Mouse (Mus musculus) limb, embryonic 10.5 days (tissue): ENCODE results near the gene Rnf186. TPM values are rescaled to one million over a fixed set of nuclear protein-coding genes. Genes with fewer than 3 reads are reported as not detected.

Source experiments
- DNase-seq: peaks from one replicate; pipeline ENCODE4 v3.0.0-alpha.2; 2017; ENCODE audit warnings: low spot score
- H3K27ac ChIP-seq: fragments of 300-500 bp; sonication (generic); 2 replicates; pipeline ENCODE4 v1.5.1; 2016; ENCODE audit warnings: mild to moderate bottlenecking
- H3K27me3 ChIP-seq: fragments of 300-500 bp; sonication (generic); 2 replicates; pipeline ENCODE4 v1.6.1; 2016; ENCODE audit warnings: low read depth, mild to moderate bottlenecking; ENCODE audit not compliant: poor library complexity, severe bottlenecking
- H3K36me3 ChIP-seq: fragments of 300-500 bp; sonication (generic); 2 replicates; pipeline ENCODE4 v1.6.1; 2016; ENCODE audit warnings: mild to moderate bottlenecking, moderate library complexity
- H3K4me1 ChIP-seq: fragments of 300-500 bp; sonication (generic); 2 replicates; pipeline ENCODE4 v1.6.1; 2016
- H3K4me3 ChIP-seq: fragments of 300-500 bp; sonication (generic); 2 replicates; pipeline ENCODE4 v1.5.1; 2016; ENCODE audit warnings: mild to moderate bottlenecking, moderate library complexity
- H3K9me3 ChIP-seq: fragments of 300-500 bp; sonication (generic); replicated peaks from 2 replicates; pipeline ENCODE4 v1.6.1; 2016; ENCODE audit warnings: mild to moderate bottlenecking
- WGBS: fragments of 180-500 bp; shearing (Covaris S2); methylation state at CpG from one replicate; pipeline ENCODE4 v1.1.7; 2016; 5-methylcytosine and 5-hydroxymethylcytosine counted together
- polyA plus RNA-seq: library from polyadenylated mRNA; unstranded; fragments of >200 nt; fragmentation: Nextera tagmentation; extraction: Ambion mirVana; gene quantifications from 2 replicates; pipeline ENCODE4 v1.2.1, GENCODE M21; 2016

Gene Rnf186
- polyA plus RNA-seq: not detected in 2 replicates

- Histone ChIP-seq H3K4me1 (peaks cover 6% of the 10 kb centered on the region), H3K27me3 (no peaks in the 10 kb centered on the region), H3K9me3 (no peaks in the 10 kb centered on the region), H3K4me3 (no peak within 1 kb of the TSS), H3K27ac (no peak within 1 kb of the TSS), H3K36me3 (no peaks in the 10 kb centered on the region)
- DNase-seq: no peak
- WGBS: 87% methylated on average over 13 of the region's 13 CpGs
Measured at GRCm38 (mm10) chr4:138966866-138967265, at the start of gene Rnf186. Gene Rnf186 (plus strand): TSS chr4:138967112.

- no peak overlapping the region for H3K4me3 ChIP-seq
- no peaks in the 10 kb centered on the region for H3K36me3 ChIP-seq
- no peak for DNase-seq
- WGBS: 86% methylated on average over 9 of the region's 9 CpGs
- no peak overlapping the region for H3K27ac ChIP-seq
- H3K4me1 ChIP-seq: peaks cover 17% of the 10 kb centered on the region
- no peaks in the 10 kb centered on the region for H3K9me3 ChIP-seq
- H3K27me3 ChIP-seq: 0 out of 2 replicates have a peak, but pooled peaks cover 6% of the 10 kb centered on the region
Measured at GRCm38 (mm10) chr4:138917282-138917681, 49.6 kb upstream of the Rnf186 start.

- Histone ChIP-seq H3K27me3 (0 out of 2 replicates have a peak, but pooled peaks cover 6% of the 10 kb centered on the region), H3K9me3 (no peaks in the 10 kb centered on the region), H3K27ac (no peak overlapping the region), H3K4me1 (peaks cover 7% of the 10 kb centered on the region), H3K36me3 (no peaks in the 10 kb centered on the region), H3K4me3 (peak overlapping the region; percentile 37)
- no peak for DNase-seq
- 41% methylated on average over 20 of the region's 20 CpGs for WGBS
Measured at GRCm38 (mm10) chr4:138921254-138922130, 45.4 kb upstream of the Rnf186 start.

- Histone ChIP-seq H3K4me3 (peak overlapping the region; percentile 37), H3K27ac (no peak overlapping the region), H3K27me3 (0 out of 2 replicates have a peak, but pooled peaks cover 6% of the 10 kb centered on the region), H3K9me3 (no peaks in the 10 kb centered on the region), H3K36me3 (no peaks in the 10 kb centered on the region), H3K4me1 (peaks cover 7% of the 10 kb centered on the region)
- WGBS: 5% methylated on average over 11 of the region's 11 CpGs
- peak; percentile 98 for DNase-seq
Measured at GRCm38 (mm10) chr4:138922131-138922459, 44.8 kb upstream of the Rnf186 start.

GRCm38 (mm10) chr4:138925561-138925960 lies 41.4 kb upstream of the Rnf186 start:
- H3K9me3 ChIP-seq: no peaks in the 10 kb centered on the region
- 0 out of 2 replicates have a peak, but pooled peaks cover 6% of the 10 kb centered on the region for H3K27me3 ChIP-seq
- H3K36me3 ChIP-seq: no peaks in the 10 kb centered on the region
- no peak overlapping the region for H3K27ac ChIP-seq
- DNase-seq: no peak
- 80% methylated on average over 2 of the region's 2 CpGs for WGBS
- H3K4me1 ChIP-seq: peaks cover 7% of the 10 kb centered on the region
- H3K4me3 ChIP-seq: no peak overlapping the region

GRCm38 (mm10) chr4:138933862-138934261 lies 33.0 kb upstream of the Rnf186 start:
- Histone ChIP-seq H3K4me1 (no peaks in the 10 kb centered on the region), H3K36me3 (no peaks in the 10 kb centered on the region), H3K27me3 (no peaks in the 10 kb centered on the region), H3K9me3 (no peaks in the 10 kb centered on the region), H3K27ac (no peak overlapping the region), H3K4me3 (no peak overlapping the region)
- DNase-seq: no peak
- 68% methylated on average over 3 of the region's 3 CpGs for WGBS

- no peak for DNase-seq
- no peak overlapping the region for H3K4me3 ChIP-seq
- no peak overlapping the region for H3K27ac ChIP-seq
- no peaks in the 10 kb centered on the region for H3K27me3 ChIP-seq
- no peaks in the 10 kb centered on the region for H3K9me3 ChIP-seq
- no peaks in the 10 kb centered on the region for H3K36me3 ChIP-seq
- no peaks in the 10 kb centered on the region for H3K4me1 ChIP-seq
- WGBS: 88% methylated on average over 11 of the region's 11 CpGs
Measured at GRCm38 (mm10) chr4:138934456-138935145, 32.3 kb upstream of the Rnf186 start.

- H3K36me3 ChIP-seq: no peaks in the 10 kb centered on the region
- no peaks in the 10 kb centered on the region for H3K9me3 ChIP-seq
- 81% methylated on average over 10 of the region's 10 CpGs for WGBS
- DNase-seq: no peak
- H3K4me3 ChIP-seq: no peak overlapping the region
- no peak overlapping the region for H3K27ac ChIP-seq
- no peaks in the 10 kb centered on the region for H3K27me3 ChIP-seq
- peaks cover 19% of the 10 kb centered on the region for H3K4me1 ChIP-seq
Measured at GRCm38 (mm10) chr4:138938495-138939269, 28.2 kb upstream of the Rnf186 start.

GRCm38 (mm10) chr4:138939481-138939880 lies 27.4 kb upstream of the Rnf186 start:
- Histone ChIP-seq H3K27ac (no peak overlapping the region), H3K27me3 (no peaks in the 10 kb centered on the region), H3K36me3 (no peaks in the 10 kb centered on the region), H3K4me3 (no peak overlapping the region), H3K9me3 (no peaks in the 10 kb centered on the region), H3K4me1 (peaks cover 19% of the 10 kb centered on the region)
- no peak for DNase-seq
- 89% methylated on average over 4 of the region's 4 CpGs for WGBS

GRCm38 (mm10) chr4:138941401-138941800 lies 25.5 kb upstream of the Rnf186 start:
- H3K27me3 ChIP-seq: no peaks in the 10 kb centered on the region
- no peaks in the 10 kb centered on the region for H3K9me3 ChIP-seq
- DNase-seq: no peak
- H3K4me3 ChIP-seq: no peak overlapping the region; the same call in 1 of the 2 replicates
- peaks cover 19% of the 10 kb centered on the region for H3K4me1 ChIP-seq
- 34% methylated on average over 7 of the region's 7 CpGs for WGBS
- no peaks in the 10 kb centered on the region for H3K36me3 ChIP-seq
- peak overlapping the region; percentile 54 for H3K27ac ChIP-seq

GRCm38 (mm10) chr4:138941966-138942365 lies 24.9 kb upstream of the Rnf186 start:
- Histone ChIP-seq H3K9me3 (no peaks in the 10 kb centered on the region), H3K27ac (peak overlapping the region; percentile 60; the same call in 1 of the 2 replicates), H3K27me3 (no peaks in the 10 kb centered on the region), H3K4me3 (no peak overlapping the region), H3K36me3 (no peaks in the 10 kb centered on the region), H3K4me1 (peaks cover 19% of the 10 kb centered on the region)
- no peak for DNase-seq
- WGBS: 53% methylated on average over 6 of the region's 6 CpGs

GRCm38 (mm10) chr4:138943730-138944129 lies 23.2 kb upstream of the Rnf186 start:
- Histone ChIP-seq H3K9me3 (no peaks in the 10 kb centered on the region), H3K4me1 (peaks cover 19% of the 10 kb centered on the region), H3K4me3 (peak overlapping the region; percentile 17; the same call in 1 of the 2 replicates), H3K27ac (no peak overlapping the region), H3K36me3 (no peaks in the 10 kb centered on the region), H3K27me3 (no peaks in the 10 kb centered on the region)
- 25% methylated on average over 15 of the region's 15 CpGs for WGBS
- DNase-seq: peak; percentile 69
